Comparison of ENCODE assay signal across 8 mouse cellular contexts in the genomic region with DNA sequence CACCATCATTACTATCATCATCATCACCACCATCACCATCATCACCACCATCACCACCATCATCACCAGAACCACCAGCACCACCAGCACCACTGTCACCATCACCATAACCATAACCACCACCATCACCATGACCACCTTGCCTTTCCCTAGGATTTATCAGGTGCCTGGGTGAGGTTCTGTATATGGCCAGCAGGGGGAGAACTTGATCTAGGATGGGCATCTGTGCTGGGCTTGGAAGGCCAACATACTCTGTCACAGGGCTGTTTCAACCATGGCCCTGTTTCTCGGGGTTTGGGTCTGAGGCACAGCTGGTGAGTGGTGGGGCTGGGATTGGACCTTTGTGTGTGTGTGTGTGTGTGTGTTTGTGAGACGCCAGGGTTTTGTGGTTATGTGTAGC. TPM values are rescaled to one million over a fixed set of nuclear protein-coding genes. Genes with fewer than 3 reads are reported as not detected.
DNase-seq lines count a peak whose midpoint lies in the region; ATAC-seq lines count a peak whose summit lies in the region.
"Had no signal": no experiment of that assay in that cellular context is flagged by ENCODE, and none has a peak within 500 bp of the region (broad histone marks: within the 10 kb centered on the region; RNA-seq: fewer than 3 reads in every experiment).

No protein-coding gene starts in this region.

- H3K4me1 ChIP-seq in hindbrain, embryonic 11.5 days (replicated peaks; ENCODE audit: control insufficient read depth, insufficient read depth, low read length) = no peaks in the 10 kb centered on the region
- H3K4me1 ChIP-seq in hindbrain, embryonic 14.5 days (replicated peaks; ENCODE audit: control insufficient read depth, insufficient read depth, low read length) = no peaks in the 10 kb centered on the region
- no peaks in the 10 kb centered on the region; the same call in 1 of the 2 replicates for H3K4me1 ChIP-seq in embryonic facial prominence, embryonic 14.5 days (ENCODE audit: control insufficient read depth, insufficient read depth, low read length)

- no peaks in the 10 kb centered on the region for H3K27me3 ChIP-seq in hindbrain, embryonic 11.5 days (ENCODE audit: control insufficient read depth, insufficient read depth, low read length)
- no peaks in the 10 kb centered on the region for H3K27me3 ChIP-seq in hindbrain, embryonic 14.5 days (ENCODE audit: control insufficient read depth, insufficient read depth, low read length)
- no peaks in the 10 kb centered on the region for H3K27me3 ChIP-seq in embryonic facial prominence, embryonic 14.5 days (replicated peaks; ENCODE audit: control insufficient read depth, insufficient read depth, low read length)

- no peak overlapping the region for H3K4me2 ChIP-seq in hindbrain, embryonic 11.5 days (replicated peaks; ENCODE audit: low read depth, low read length)
- no peak overlapping the region for H3K4me2 ChIP-seq in hindbrain, embryonic 14.5 days (replicated peaks)
- no peak overlapping the region for H3K4me2 ChIP-seq in embryonic facial prominence, embryonic 14.5 days (ENCODE audit: low read depth, low read length)

- ATAC-seq in hindbrain, embryonic 11.5 days (ENCODE audit: low FRiP score) = no peak
- no peak for ATAC-seq in hindbrain, embryonic 14.5 days (ENCODE audit: low FRiP score)
- ATAC-seq in embryonic facial prominence, embryonic 14.5 days (ENCODE audit: low read depth) = no peak

- no peak overlapping the region for H3K4me3 ChIP-seq in hindbrain, embryonic 11.5 days (ENCODE audit: low read depth, low read length)
- H3K4me3 ChIP-seq in hindbrain, embryonic 14.5 days (replicated peaks; ENCODE audit: low read length) = no peak overlapping the region
- no peak overlapping the region for H3K4me3 ChIP-seq in embryonic facial prominence, embryonic 14.5 days (ENCODE audit: low read depth, low read length)
- H3K4me3 ChIP-seq: erythroblast, embryonic 14.5 days had no signal

- H3K36me3 ChIP-seq in hindbrain, embryonic 11.5 days (ENCODE audit: control insufficient read depth, insufficient read depth, low read length) = no peaks in the 10 kb centered on the region
- no peaks in the 10 kb centered on the region for H3K36me3 ChIP-seq in hindbrain, embryonic 14.5 days (replicated peaks; ENCODE audit: control insufficient read depth, insufficient read depth)
- no peaks in the 10 kb centered on the region for H3K36me3 ChIP-seq in embryonic facial prominence, embryonic 14.5 days (ENCODE audit: control insufficient read depth, insufficient read depth, low read length)

- no peak overlapping the region for H3K9ac ChIP-seq in hindbrain, embryonic 11.5 days (ENCODE audit: low read depth, low read length)
- no peak overlapping the region for H3K9ac ChIP-seq in hindbrain, embryonic 14.5 days
- H3K9ac ChIP-seq in embryonic facial prominence, embryonic 14.5 days (ENCODE audit: low read depth, low read length) = no peak overlapping the region

- 72% methylated on average over 2 of the region's 2 CpGs for WGBS in hindbrain, embryonic 11.5 days
- 85% methylated on average over 2 of the region's 2 CpGs for WGBS in hindbrain, embryonic 14.5 days
- WGBS in embryonic facial prominence, embryonic 14.5 days = 59% methylated on average over 2 of the region's 2 CpGs

- no peak overlapping the region for H3K27ac ChIP-seq in hindbrain, embryonic 11.5 days (ENCODE audit: low read depth, low read length)
- no peak overlapping the region for H3K27ac ChIP-seq in hindbrain, embryonic 14.5 days
- no peak overlapping the region for H3K27ac ChIP-seq in embryonic facial prominence, embryonic 14.5 days (replicated peaks; ENCODE audit: low read depth, low read length)

- no peaks in the 10 kb centered on the region for H3K9me3 ChIP-seq in hindbrain, embryonic 11.5 days (ENCODE audit: control insufficient read depth, low read length)
- H3K9me3 ChIP-seq in hindbrain, embryonic 14.5 days (ENCODE audit: control insufficient read depth, low read length) = no peaks in the 10 kb centered on the region
- no peaks in the 10 kb centered on the region for H3K9me3 ChIP-seq in embryonic facial prominence, embryonic 14.5 days (ENCODE audit: control insufficient read depth, low read length)

- DNase-seq in hindbrain, embryonic 11.5 days (ENCODE audit: low spot score) = peak; percentile 67
- DNase-seq in hindbrain, embryonic 14.5 days (ENCODE audit: low spot score) = no peak
- peak; percentile 72 for DNase-seq in A20 (ENCODE audit: low read depth, low spot score)
- DNase-seq in CD8-positive naive resting alpha-beta T cell, adult 2 months (ENCODE audit: low read depth in 2 of 2, low spot score in 2 of 2) = peak; percentile 80 to 87
- DNase-seq in embryonic facial prominence, embryonic 14.5 days (ENCODE audit: low spot score) = peak; percentile 44
- peak; percentile 63 for DNase-seq in lung, postnatal 36 days
- DNase-seq in testis, postnatal 10 days (ENCODE audit: low spot score) = peak; percentile 76

RNA-seq across cellular contexts. Expression of gene Laptm5, which starts 16.6 kb away (rescaled TPM):
- polyA plus RNA-seq in hindbrain, embryonic 11.5 days (2014; fragmentation: Nextera tagmentation; extraction: Ambion mirVana) = 23.4 and 32.1 TPM in 2 replicates
- 35.2 and 37.4 TPM in 2 replicates for polyA plus RNA-seq in hindbrain, embryonic 14.5 days (2014; fragmentation: Nextera tagmentation; extraction: Ambion mirVana)
- polyA plus RNA-seq in embryonic facial prominence, embryonic 14.5 days (2014; fragmentation: Nextera tagmentation; extraction: Ambion mirVana) = 74.2 and 76.1 TPM in 2 replicates

RNA-seq across cellular contexts. Expression of gene Matn1, which starts 47.8 kb away (rescaled TPM):
- polyA plus RNA-seq in hindbrain, embryonic 11.5 days (2014; fragmentation: Nextera tagmentation; extraction: Ambion mirVana) = 0.85 TPM in 1 of 2 replicates, not detected in the other
- 0.43 TPM in 1 of 2 replicates, not detected in the other for polyA plus RNA-seq in hindbrain, embryonic 14.5 days (2014; fragmentation: Nextera tagmentation; extraction: Ambion mirVana)
- 51.7 and 129 TPM in 2 replicates for polyA plus RNA-seq in embryonic facial prominence, embryonic 14.5 days (2014; fragmentation: Nextera tagmentation; extraction: Ambion mirVana)
- polyA plus RNA-seq: erythroblast, embryonic 14.5 days had no signal

Comparison
In these comparisons a context has a peak if more than half of its experiments do, and no peak if none do; other contexts are left out.
1. RNA of gene Matn1, which starts 47.8 kb away (polyA plus RNA-seq): 51.7 to 129 TPM in embryonic facial prominence, embryonic 14.5 days; 0.43 TPM in hindbrain, embryonic 14.5 days and 0.85 TPM in hindbrain, embryonic 11.5 days; every median in the first group is over 10 times any median in the second.